Mouse (Mus musculus): ENCODE measurements around the gene Cebpe. TPM values are rescaled to one million over a fixed set of nuclear protein-coding genes. Genes with fewer than 3 reads are reported as not detected.
A peak's percentile ranks its signal among the peaks of the same experiment; 100 is the strongest.

Cebpe gene
- polyA plus RNA-seq, 1 experiment from 2014 or later: not detected

- H3K36me3 ChIP-seq: peaks cover 61% of the 10 kb centered on the region
- peak within 1 kb of the TSS; percentile 86 for H3K4me3 ChIP-seq
- H3K9me3 ChIP-seq (replicated peaks): no peaks in the 10 kb centered on the region
- H3K27me3 ChIP-seq (ENCODE audit: low read depth, poor library complexity, severe bottlenecking): no peaks in the 10 kb centered on the region
- H3K4me1 ChIP-seq: peaks cover 19% of the 10 kb centered on the region
- DNase-seq (ENCODE audit: low spot score): peak; percentile 98
- peak within 1 kb of the TSS; percentile 98 for H3K27ac ChIP-seq
- WGBS: under 1% methylated on average over 44 of the region's 44 CpGs
These were observed 25.3 kb downstream of the Cebpe start, which contains the start of gene Acin1 for GRCm38 (mm10) chr14:54686522-54687143. Gene Acin1 (minus strand): TSS chr14:54686931.

DNA sequence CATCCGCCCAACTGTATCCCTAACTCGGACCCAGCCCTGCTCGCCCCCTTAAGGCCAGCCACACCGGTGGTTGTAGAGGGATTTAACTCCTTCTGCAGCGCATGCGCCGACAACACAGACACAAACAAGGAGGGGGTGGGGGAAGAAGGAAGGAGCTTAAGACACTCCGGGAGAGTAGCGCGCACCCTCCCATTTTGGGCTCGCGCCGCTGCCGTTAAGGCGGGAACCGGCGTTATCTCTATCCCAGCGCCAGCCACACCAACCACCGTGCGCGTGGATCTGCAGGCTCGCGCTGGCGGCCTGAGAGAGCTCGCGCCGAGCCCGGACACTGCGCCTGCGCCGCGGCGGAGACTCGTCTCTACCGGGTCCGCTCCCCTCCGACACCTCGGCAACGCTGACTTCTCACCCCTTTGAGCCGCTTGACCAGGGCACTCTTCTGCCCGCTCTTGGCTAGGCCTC, 25.9 kb downstream of the Cebpe start, which contains the start of gene 1700123O20Rik:
1700123O20Rik (plus strand) TSS at position 154 of the 459 bp plus-strand sequence.
- DNase-seq (ENCODE audit: low spot score): no peak
- Histone ChIP-seq H3K9me3 (replicated peaks) (no peaks in the 10 kb centered on the region), H3K4me3 (peak within 1 kb of the TSS; percentile 86), H3K36me3 (peaks cover 62% of the 10 kb centered on the region), H3K27ac (peak within 1 kb of the TSS; percentile 98), H3K27me3 (ENCODE audit: low read depth, poor library complexity, severe bottlenecking) (no peaks in the 10 kb centered on the region), H3K4me1 (peaks cover 19% of the 10 kb centered on the region)
- under 1% methylated on average over 41 of the region's 41 CpGs for WGBS

DNA sequence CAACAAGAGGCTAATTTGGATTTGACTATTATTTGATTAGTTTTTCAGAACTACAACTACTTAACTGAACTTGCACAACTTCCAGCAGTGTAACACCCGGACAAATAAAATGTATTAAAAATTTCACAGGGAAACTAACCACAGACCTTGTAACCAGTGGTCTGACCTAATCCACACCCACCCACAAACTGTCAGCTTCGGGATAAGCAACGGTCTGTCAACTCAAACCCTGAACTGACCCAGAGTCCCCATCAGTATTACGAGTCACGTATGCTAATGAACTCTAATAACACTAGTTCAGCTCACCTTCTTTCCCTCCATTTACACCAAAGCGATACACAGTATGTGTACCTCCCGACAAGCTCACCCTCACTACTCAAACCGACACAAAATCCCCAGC, 26.5 kb downstream of the Cebpe start:
- H3K27me3 ChIP-seq (ENCODE audit: low read depth, poor library complexity, severe bottlenecking): no peaks in the 10 kb centered on the region
- WGBS: 17% methylated on average over 8 of the region's 8 CpGs
- peak overlapping the region; percentile 86 for H3K4me3 ChIP-seq
- no peaks in the 10 kb centered on the region for H3K9me3 ChIP-seq (replicated peaks)
- H3K36me3 ChIP-seq: peaks cover 61% of the 10 kb centered on the region
- peak overlapping the region; percentile 98 for H3K27ac ChIP-seq
- peaks cover 19% of the 10 kb centered on the region for H3K4me1 ChIP-seq
- no peak for DNase-seq (ENCODE audit: low spot score)

DNA sequence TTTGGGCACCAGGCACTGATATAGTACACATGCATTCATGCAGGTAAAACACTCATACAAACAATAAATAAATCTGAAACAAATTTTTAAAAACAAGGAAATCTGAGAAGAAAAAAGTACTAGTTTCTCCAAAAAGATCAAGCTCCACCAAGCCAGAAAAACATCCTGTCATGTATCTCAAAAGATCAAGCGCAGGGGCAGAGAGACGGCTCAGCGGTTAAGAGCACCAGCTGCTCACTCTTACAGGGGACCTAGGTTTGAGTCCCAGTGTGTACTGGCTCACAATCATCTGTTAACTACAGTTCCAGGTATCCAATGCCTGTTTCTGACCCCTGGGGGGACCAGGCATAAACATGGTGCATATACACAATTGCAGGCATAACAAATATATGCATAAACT, 29.6 kb downstream of the Cebpe start:
- Histone ChIP-seq H3K36me3 (peaks cover 69% of the 10 kb centered on the region), H3K27me3 (ENCODE audit: low read depth, poor library complexity, severe bottlenecking) (no peaks in the 10 kb centered on the region), H3K4me3 (no peak overlapping the region), H3K27ac (no peak overlapping the region), H3K9me3 (replicated peaks) (no peaks in the 10 kb centered on the region), H3K4me1 (peaks cover 8% of the 10 kb centered on the region)
- no peak for DNase-seq (ENCODE audit: low spot score)
- 98% methylated on average over 3 of the region's 3 CpGs for WGBS

DNA sequence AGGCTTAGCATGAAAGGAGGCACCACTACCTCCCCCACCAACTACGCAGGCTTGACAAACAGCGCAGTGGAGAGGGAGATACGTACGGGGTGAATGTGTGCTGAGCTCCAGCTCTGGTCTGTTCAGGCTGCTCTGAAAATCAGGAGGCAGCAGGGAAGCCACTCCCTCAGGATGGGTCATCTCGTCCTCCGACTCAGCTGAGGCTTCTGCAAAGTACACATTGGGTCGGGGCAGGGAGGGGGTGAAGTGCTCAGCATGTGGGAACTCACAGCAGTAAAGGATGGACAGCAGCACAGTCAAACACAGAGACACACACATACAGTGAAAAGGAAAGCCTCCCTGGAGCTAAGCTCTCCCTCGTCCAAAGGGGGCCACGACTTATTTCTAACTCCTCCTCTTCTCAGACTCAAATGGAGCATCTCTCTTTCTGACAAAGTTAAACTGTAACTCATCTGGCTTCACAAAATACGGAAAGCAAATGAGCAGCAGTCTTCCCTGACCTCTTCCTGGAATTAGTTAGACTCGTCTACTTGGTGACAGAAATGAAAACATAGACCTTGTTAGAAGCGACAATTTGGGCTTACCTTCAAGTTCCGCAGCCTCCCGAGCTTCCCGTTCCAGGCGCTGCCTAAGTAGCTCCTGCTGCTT, 33.2 kb downstream of the Cebpe start:
- Histone ChIP-seq H3K27ac (no peak overlapping the region), H3K9me3 (replicated peaks) (no peaks in the 10 kb centered on the region), H3K36me3 (peaks cover 96% of the 10 kb centered on the region), H3K4me3 (no peak overlapping the region), H3K27me3 (ENCODE audit: low read depth, poor library complexity, severe bottlenecking) (no peaks in the 10 kb centered on the region), H3K4me1 (no peaks in the 10 kb centered on the region)
- no peak for DNase-seq (ENCODE audit: low spot score)
- 92% methylated on average over 16 of the region's 16 CpGs for WGBS

- DNase-seq (ENCODE audit: low spot score): no peak
- Histone ChIP-seq H3K4me3 (no peak overlapping the region), H3K9me3 (replicated peaks) (no peaks in the 10 kb centered on the region), H3K27me3 (ENCODE audit: low read depth, poor library complexity, severe bottlenecking) (no peaks in the 10 kb centered on the region), H3K36me3 (peaks cover 97% of the 10 kb centered on the region), H3K27ac (no peak overlapping the region), H3K4me1 (no peaks in the 10 kb centered on the region)
- 90% methylated on average over 5 of the region's 5 CpGs for WGBS
These were observed 35.7 kb downstream of the Cebpe start for GRCm38 (mm10) chr14:54676290-54676689.

- Histone ChIP-seq H3K27me3 (ENCODE audit: low read depth, poor library complexity, severe bottlenecking) (no peaks in the 10 kb centered on the region), H3K4me3 (no peak overlapping the region), H3K36me3 (peaks cover 95% of the 10 kb centered on the region), H3K27ac (no peak overlapping the region), H3K4me1 (no peaks in the 10 kb centered on the region), H3K9me3 (replicated peaks) (no peaks in the 10 kb centered on the region)
- DNase-seq (ENCODE audit: low spot score): no peak
- WGBS: 94% methylated on average over 2 of the region's 2 CpGs
These were observed 37.7 kb downstream of the Cebpe start for GRCm38 (mm10) chr14:54674317-54674716.

GRCm38 (mm10) chr14:54669381-54669780, 42.6 kb downstream of the Cebpe start:
- Histone ChIP-seq H3K4me1 (no peaks in the 10 kb centered on the region), H3K9me3 (replicated peaks) (no peaks in the 10 kb centered on the region), H3K36me3 (peaks cover 92% of the 10 kb centered on the region), H3K4me3 (no peak overlapping the region), H3K27ac (no peak overlapping the region), H3K27me3 (ENCODE audit: low read depth, poor library complexity, severe bottlenecking) (no peaks in the 10 kb centered on the region)
- peak; percentile 48 for DNase-seq (ENCODE audit: low spot score)
- WGBS: 86% methylated on average over 4 of the region's 4 CpGs

DNA sequence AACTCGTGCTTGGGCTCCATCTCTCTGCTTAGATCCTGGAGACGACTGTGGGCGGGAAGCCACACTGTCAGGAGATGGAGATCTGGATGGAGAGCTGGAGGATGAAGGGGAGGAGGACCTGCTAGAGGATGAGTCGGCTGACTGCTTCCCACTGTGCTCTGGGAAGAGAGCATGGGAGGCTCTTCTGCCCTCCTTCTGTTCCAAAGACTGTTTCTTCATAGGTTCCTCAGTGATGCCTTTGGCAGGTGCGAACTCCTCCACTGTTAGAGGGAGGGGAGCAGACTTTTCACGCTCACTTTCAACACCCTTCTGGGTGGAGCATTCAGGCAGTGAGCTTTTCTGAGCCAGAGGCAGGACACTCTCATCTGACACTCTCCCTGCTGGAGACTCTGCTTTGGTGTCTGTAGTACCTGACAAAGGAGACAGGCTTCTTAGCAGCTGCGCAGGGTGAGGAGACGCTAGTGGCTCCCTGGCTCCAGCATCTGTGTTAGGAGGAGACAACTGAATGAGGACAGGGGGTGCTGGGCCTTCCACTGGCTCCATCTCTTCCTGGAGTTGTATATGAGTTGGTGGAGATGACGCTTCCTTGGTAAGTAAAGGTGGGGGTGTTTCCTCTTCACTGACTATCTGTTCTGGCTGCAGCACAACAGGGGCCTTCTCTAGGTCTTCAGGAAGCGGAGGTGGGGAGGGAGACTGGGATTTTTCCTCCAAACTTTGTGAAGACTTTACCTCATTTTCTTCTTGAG, 47.3 kb downstream of the Cebpe start:
- Histone ChIP-seq H3K36me3 (peaks cover 97% of the 10 kb centered on the region), H3K4me3 (no peak overlapping the region), H3K27ac (no peak overlapping the region), H3K9me3 (replicated peaks) (no peaks in the 10 kb centered on the region), H3K4me1 (no peaks in the 10 kb centered on the region), H3K27me3 (ENCODE audit: low read depth, poor library complexity, severe bottlenecking) (no peaks in the 10 kb centered on the region)
- 90% methylated on average over 10 of the region's 10 CpGs for WGBS
- DNase-seq (ENCODE audit: low spot score): no peak

Other genes with a start within 250 kb of the Cebpe start
- 23.9 and 24.4 TPM in 2 replicates for gene Lrp10, start 248.0 kb downstream of the Cebpe start, polyA plus RNA-seq (2016; fragmentation: Nextera tagmentation; extraction: Ambion mirVana)
- gene Rem2, start 236.1 kb downstream of the Cebpe start, polyA plus RNA-seq (2016; fragmentation: Nextera tagmentation; extraction: Ambion mirVana): 3.6 and 5.3 TPM in 2 replicates
- 131 and 156 TPM in 2 replicates for gene Prmt5, start 194.6 kb downstream of the Cebpe start, polyA plus RNA-seq (2016; fragmentation: Nextera tagmentation; extraction: Ambion mirVana)
- 57.5 and 63.0 TPM in 2 replicates for gene Haus4, start 157.6 kb downstream of the Cebpe start, polyA plus RNA-seq (2016; fragmentation: Nextera tagmentation; extraction: Ambion mirVana)
- gene Ajuba, start 134.6 kb downstream of the Cebpe start, polyA plus RNA-seq (2016; fragmentation: Nextera tagmentation; extraction: Ambion mirVana): 70.1 and 75.3 TPM in 2 replicates
- gene 4931414P19Rik, start 106.2 kb downstream of the Cebpe start, polyA plus RNA-seq (2016; fragmentation: Nextera tagmentation; extraction: Ambion mirVana): 11.1 and 13.5 TPM in 2 replicates
- gene Psmb5, start 94.2 kb downstream of the Cebpe start, polyA plus RNA-seq (2016; fragmentation: Nextera tagmentation; extraction: Ambion mirVana): 508 and 553 TPM in 2 replicates
- gene Psmb11, start 90.7 kb downstream of the Cebpe start, polyA plus RNA-seq (2016; fragmentation: Nextera tagmentation; extraction: Ambion mirVana): 0.13 and 0.14 TPM in 2 replicates
- gene Gm17606, start 71.2 kb downstream of the Cebpe start, polyA plus RNA-seq (2016; fragmentation: Nextera tagmentation; extraction: Ambion mirVana): not detected in 2 replicates
- 7.1 and 8.1 TPM in 2 replicates for gene Cdh24, start 70.8 kb downstream of the Cebpe start, polyA plus RNA-seq (2016; fragmentation: Nextera tagmentation; extraction: Ambion mirVana)
- 112 and 116 TPM in 2 replicates for gene 1700123O20Rik, start 26.0 kb downstream of the Cebpe start, polyA plus RNA-seq (2016; fragmentation: Nextera tagmentation; extraction: Ambion mirVana)
- 142 and 144 TPM in 2 replicates for gene Acin1, start 25.2 kb downstream of the Cebpe start, polyA plus RNA-seq (2016; fragmentation: Nextera tagmentation; extraction: Ambion mirVana)
- gene Gm29776, start 13.3 kb downstream of the Cebpe start, polyA plus RNA-seq (2016; fragmentation: Nextera tagmentation; extraction: Ambion mirVana): 0.10 and 0.16 TPM in 2 replicates
- 0.50 and 0.77 TPM in 2 replicates for gene Slc7a8, start 69.8 kb upstream of the Cebpe start, polyA plus RNA-seq (2016; fragmentation: Nextera tagmentation; extraction: Ambion mirVana)
- gene Rnf212b, start 102.0 kb upstream of the Cebpe start, polyA plus RNA-seq (2016; fragmentation: Nextera tagmentation; extraction: Ambion mirVana): not detected in 2 replicates
- 17.8 and 22.6 TPM in 2 replicates for gene Homez, start 158.8 kb upstream of the Cebpe start, polyA plus RNA-seq (2016; fragmentation: Nextera tagmentation; extraction: Ambion mirVana)
- gene Ppp1r3e, start 165.4 kb upstream of the Cebpe start, polyA plus RNA-seq (2016; fragmentation: Nextera tagmentation; extraction: Ambion mirVana): 0.08 TPM in 1 of 2 replicates, not detected in the other
- 1.7 and 2.2 TPM in 2 replicates for gene Bcl2l2, start 171.2 kb upstream of the Cebpe start, polyA plus RNA-seq (2016; fragmentation: Nextera tagmentation; extraction: Ambion mirVana)
- gene Gm20521, start 171.3 kb upstream of the Cebpe start, polyA plus RNA-seq (2016; fragmentation: Nextera tagmentation; extraction: Ambion mirVana): 0.55 TPM in 1 of 2 replicates, not detected in the other
- 173 and 178 TPM in 2 replicates for gene Pabpn1, start 180.3 kb upstream of the Cebpe start, polyA plus RNA-seq (2016; fragmentation: Nextera tagmentation; extraction: Ambion mirVana)
- 31.2 and 52.7 TPM in 2 replicates for gene Slc22a17, start 201.0 kb upstream of the Cebpe start, polyA plus RNA-seq (2016; fragmentation: Nextera tagmentation; extraction: Ambion mirVana)
- gene Efs, start 214.0 kb upstream of the Cebpe start, polyA plus RNA-seq (2016; fragmentation: Nextera tagmentation; extraction: Ambion mirVana): 40.2 and 53.4 TPM in 2 replicates
- gene Il25, start 220.5 kb upstream of the Cebpe start, polyA plus RNA-seq (2016; fragmentation: Nextera tagmentation; extraction: Ambion mirVana): 0.14 TPM in 1 of 2 replicates, not detected in the other
- 0.38 and 1.2 TPM in 2 replicates for gene Cmtm5, start 224.1 kb upstream of the Cebpe start, polyA plus RNA-seq (2016; fragmentation: Nextera tagmentation; extraction: Ambion mirVana)

All from limb, embryonic 10.5 days (tissue).